Mouse (Mus musculus): ENCODE data around the gene Olfr1264.

Gene Olfr1264

GRCm38 (mm10) chr2:90025477-90025876, at the start of gene Olfr1264:
Gene Olfr1264 (minus strand): TSS chr2:90025577.
- no peak for DNase-seq (ENCODE audit: low read depth in 2 of 2, low spot score in 2 of 2)

- DNase-seq (ENCODE audit: low read depth in 2 of 2, low spot score in 2 of 2): no peak
Observed at GRCm38 (mm10) chr2:90070065-90070464, 44.7 kb upstream of the Olfr1264 start.

GRCm38 (mm10) chr2:90063494-90063893, 38.1 kb upstream of the Olfr1264 start, which contains the start of gene Olfr140:
Gene Olfr140 (minus strand): TSS chr2:90063594.
- no peak for DNase-seq (ENCODE audit: low read depth in 2 of 2, low spot score in 2 of 2)

GRCm38 (mm10) chr2:90035037-90035436, 9.7 kb upstream of the Olfr1264 start, which contains the start of gene Olfr1265:
Gene Olfr1265 (plus strand): TSS chr2:90035337.
- no peak for DNase-seq (ENCODE audit: low read depth in 2 of 2, low spot score in 2 of 2)

DNA sequence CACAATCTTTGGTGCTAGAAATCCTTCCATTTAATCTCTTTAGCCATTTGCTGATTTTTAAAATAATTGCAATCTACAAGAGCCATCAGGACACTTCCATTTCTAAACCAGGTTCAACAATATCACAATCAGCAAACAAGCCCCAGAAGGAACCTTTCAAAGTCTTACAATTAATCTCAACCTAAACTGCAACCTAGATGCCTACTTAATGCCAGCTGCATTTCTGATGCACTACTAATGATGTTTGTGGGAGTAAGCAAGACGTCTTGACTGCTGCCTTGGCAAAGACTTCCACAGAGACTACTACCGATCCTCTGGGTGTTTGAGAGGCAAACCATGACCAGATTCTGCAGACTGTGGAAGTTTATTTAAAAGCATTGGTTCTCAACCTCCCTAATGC, 13.5 kb downstream of the Olfr1264 start, which contains the start of gene Olfr1263:
Gene Olfr1263, plus strand, starts transcription at position 301 of the 400 bp plus-strand sequence.
- no peak for DNase-seq (ENCODE audit: low read depth in 2 of 2, low spot score in 2 of 2)

DNA sequence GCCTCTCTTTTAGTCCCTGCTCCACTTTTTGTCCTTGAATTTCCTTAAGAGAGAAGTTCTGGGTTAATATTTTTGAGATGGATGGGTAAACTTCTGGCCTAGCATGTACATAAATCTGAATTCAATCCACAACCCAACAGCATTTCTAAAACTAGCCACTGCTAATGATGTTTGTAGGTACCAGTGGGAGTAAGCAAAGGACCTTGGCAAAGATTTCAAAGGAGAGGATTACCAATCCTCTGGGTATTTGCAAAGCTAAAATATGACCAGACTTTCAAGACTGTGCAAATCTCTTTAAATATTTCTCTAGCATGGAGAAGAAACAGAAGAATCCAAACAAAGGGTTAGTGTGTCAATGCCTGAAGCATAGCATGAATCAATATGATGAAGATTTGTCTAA, 25.5 kb downstream of the Olfr1264 start, which contains the start of gene Olfr1262:
Gene Olfr1262, plus strand, starts transcription at position 301 of the 400 bp plus-strand sequence.
- no peak for DNase-seq (ENCODE audit: low read depth in 2 of 2, low spot score in 2 of 2)

- DNase-seq (ENCODE audit: low read depth in 2 of 2, low spot score in 2 of 2): no peak
Observed at GRCm38 (mm10) chr2:89990921-89991320, 34.5 kb downstream of the Olfr1264 start, which contains the start of gene Olfr1261. Gene Olfr1261 (plus strand): TSS chr2:89991221.

- no peak for DNase-seq (ENCODE audit: low read depth in 2 of 2, low spot score in 2 of 2)
Observed at GRCm38 (mm10) chr2:89977709-89978108, 47.7 kb downstream of the Olfr1264 start.

DNA sequence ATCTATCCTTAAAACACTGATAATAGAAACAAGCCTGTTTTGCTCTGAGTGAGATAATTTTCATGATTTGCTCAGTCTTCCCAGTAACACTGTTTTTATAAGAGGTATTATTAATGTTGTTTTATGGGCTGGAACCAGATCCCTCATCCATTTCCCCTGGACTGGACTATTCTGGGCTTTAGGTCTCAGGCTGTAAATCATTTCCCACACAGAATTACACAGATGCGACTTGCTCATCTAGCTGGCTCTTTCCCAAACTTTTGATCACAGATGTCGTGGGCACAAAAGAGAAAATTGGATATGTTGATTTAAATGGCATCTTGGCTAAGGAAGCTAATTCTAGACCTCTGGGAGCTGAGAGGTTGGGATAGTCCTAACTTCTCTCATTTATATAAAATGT, 51.2 kb downstream of the Olfr1264 start, which contains the start of gene Olfr1260:
Gene Olfr1260, plus strand, starts transcription at position 157 of the 400 bp plus-strand sequence.
- DNase-seq (ENCODE audit: low read depth in 2 of 2, low spot score in 2 of 2): no peak
